Mouse (Mus musculus) limb, embryonic 14.5 days (tissue): ENCODE data around the gene Cyp4f37. TPM values are rescaled to one million over a fixed set of nuclear protein-coding genes. Genes with fewer than 3 reads are reported as not detected.

Experiments used
- ATAC-seq: fragments of 200-750 bp; cut with Nextera tagmentation; 2 replicates; pipeline ENCODE4 v1.8.0; 2017; ENCODE audit warnings: low read depth, moderate number of reproducible peaks, moderate TSS enrichment; ENCODE audit not compliant: low FRiP score
- DNase-seq: peaks from one replicate; pipeline ENCODE4 v3.0.0-alpha.2; 2015; ENCODE audit warnings: low spot score
- H3K27ac ChIP-seq: fragments of 300-500 bp; sonication (generic); replicated peaks from 2 replicates; pipeline ENCODE4 v1.5.1; 2014; ENCODE audit warnings: low read depth, mild to moderate bottlenecking, low read length, moderate library complexity, mixed read lengths
- H3K27me3 ChIP-seq: fragments of 300-500 bp; sonication (generic); 2 replicates; pipeline ENCODE4 v1.6.1; 2014; ENCODE audit warnings: low read length, mixed read lengths; ENCODE audit not compliant: control insufficient read depth, insufficient read depth
- H3K36me3 ChIP-seq: fragments of 300-500 bp; sonication (generic); 2 replicates; pipeline ENCODE4 v1.6.1; 2014; ENCODE audit warnings: mild to moderate bottlenecking, low read length, moderate library complexity, mixed read lengths; ENCODE audit not compliant: control insufficient read depth, insufficient read depth
- H3K4me1 ChIP-seq: fragments of 300-500 bp; sonication (generic); 2 replicates; pipeline ENCODE4 v1.6.1; 2014; ENCODE audit warnings: antibody characterized with exemption, low read length, mixed read lengths; ENCODE audit not compliant: control insufficient read depth, insufficient read depth
- H3K4me2 ChIP-seq: fragments of 300-500 bp; sonication (generic); replicated peaks from 2 replicates; pipeline ENCODE4 v1.6.1; 2014; ENCODE audit warnings: low read depth, mild to moderate bottlenecking, low read length, moderate library complexity; ENCODE audit not compliant: severe bottlenecking
- H3K4me3 ChIP-seq: fragments of 300-500 bp; sonication (generic); replicated peaks from 2 replicates; pipeline ENCODE4 v1.5.1; 2014; ENCODE audit warnings: low read length
- H3K9ac ChIP-seq: fragments of 300-500 bp; sonication (generic); 2 replicates; pipeline ENCODE4 v1.6.1; 2014; ENCODE audit warnings: mild to moderate bottlenecking, low read depth, low read length, moderate library complexity; ENCODE audit not compliant: severe bottlenecking
- H3K9me3 ChIP-seq: fragments of 300-500 bp; sonication (generic); 2 replicates; pipeline ENCODE4 v1.6.1; 2016; ENCODE audit warnings: low read length; ENCODE audit not compliant: control insufficient read depth
- POLR2A ChIP-seq: fragments of 200-500 bp; IDR thresholded peaks from 2 replicates; pipeline ENCODE4 v1.8.0; 2012; ENCODE audit warnings: inconsistent platforms, mild to moderate bottlenecking, moderate library complexity, borderline replicate concordance; ENCODE audit not compliant: insufficient read depth, insufficient read length; ENCODE audit errors: extremely low read depth
- WGBS: fragments of 180-500 bp; shearing (Covaris S2); extraction: QIAGEN DNeasy Blood & Tissue Kit; methylation state at CpG from one replicate; pipeline ENCODE4 v1.1.7; 2014; 5-methylcytosine and 5-hydroxymethylcytosine counted together
- polyA plus RNA-seq, 2 experiments: library from polyadenylated mRNA; depleted of rRNA in 1 of 2; stranded (reverse) in 1 of 2; unstranded in 1 of 2; fragments of >200 nt; fragmentation: Nextera tagmentation in 1 of 2; extraction: Ambion mirVana in 1 of 2; gene quantifications; 2 replicates each; pipeline versions ENCODE4 v1.2.1 to v1.2.3; 2012 to 2014

Gene Cyp4f37
- polyA plus RNA-seq, 2 experiments: not detected

DNA sequence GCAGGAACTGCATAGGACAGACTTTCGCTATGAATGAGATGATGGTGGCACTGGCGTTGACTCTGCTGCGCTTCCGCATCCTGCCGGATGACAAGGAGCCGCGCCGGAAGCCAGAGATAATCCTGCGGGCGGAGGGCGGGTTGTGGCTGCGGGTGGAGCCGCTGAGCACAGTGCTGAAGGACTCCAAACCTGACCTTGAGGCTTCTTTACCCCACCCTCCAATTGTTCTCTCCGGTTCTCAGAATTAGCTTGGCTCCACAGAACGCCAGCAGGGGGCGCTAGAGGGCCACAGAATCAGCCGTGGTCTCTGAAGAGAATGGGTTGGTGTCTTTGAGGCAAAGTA lies 13.8 kb downstream of the Cyp4f37 start:
- TF ChIP-seq POLR2A: no peak
- Histone ChIP-seq H3K9ac (peak overlapping the region; percentile 43; the same call in 1 of the 2 replicates), H3K27ac (no peak overlapping the region), H3K4me2 (peak overlapping the region; percentile 55), H3K36me3 (no peaks in the 10 kb centered on the region), H3K4me3 (peak overlapping the region; percentile 32), H3K4me1 (no peaks in the 10 kb centered on the region), H3K27me3 (no peaks in the 10 kb centered on the region), H3K9me3 (no peaks in the 10 kb centered on the region)
- DNase-seq (peak; percentile 62), ATAC-seq (peak; percentile 23; the same call in 1 of the 2 replicates)
- 3% methylated on average over 17 of the region's 17 CpGs for WGBS

DNA sequence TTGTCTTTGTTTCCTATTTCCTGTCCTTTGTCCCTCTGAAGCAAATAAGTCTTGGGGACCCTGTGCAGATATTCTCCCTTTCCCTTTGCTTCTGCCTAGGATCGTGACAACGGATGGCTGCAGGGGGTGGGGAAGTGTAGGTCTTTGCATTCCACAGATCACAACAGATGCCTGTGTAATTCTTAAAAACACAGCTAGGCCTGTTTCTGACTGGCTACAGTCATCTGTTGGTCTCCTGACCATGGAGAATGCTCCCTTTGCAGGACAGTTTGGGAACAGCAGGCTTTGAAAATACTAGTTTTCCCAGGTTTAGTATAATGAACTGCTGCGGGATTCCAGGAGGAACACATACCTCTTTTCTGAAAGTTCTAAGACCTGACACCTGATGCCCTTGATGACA lies 15.2 kb downstream of the Cyp4f37 start:
- Histone ChIP-seq H3K9ac (no peak overlapping the region), H3K4me1 (no peaks in the 10 kb centered on the region), H3K27me3 (no peaks in the 10 kb centered on the region), H3K27ac (no peak overlapping the region), H3K36me3 (no peaks in the 10 kb centered on the region), H3K4me3 (no peak overlapping the region), H3K9me3 (no peaks in the 10 kb centered on the region), H3K4me2 (no peak overlapping the region)
- 71% methylated on average over 3 of the region's 3 CpGs for whole genome bisulfite sequencing
- DNase-seq (no peak), ATAC-seq (no peak)
- no peak for TF ChIP-seq POLR2A

DNA sequence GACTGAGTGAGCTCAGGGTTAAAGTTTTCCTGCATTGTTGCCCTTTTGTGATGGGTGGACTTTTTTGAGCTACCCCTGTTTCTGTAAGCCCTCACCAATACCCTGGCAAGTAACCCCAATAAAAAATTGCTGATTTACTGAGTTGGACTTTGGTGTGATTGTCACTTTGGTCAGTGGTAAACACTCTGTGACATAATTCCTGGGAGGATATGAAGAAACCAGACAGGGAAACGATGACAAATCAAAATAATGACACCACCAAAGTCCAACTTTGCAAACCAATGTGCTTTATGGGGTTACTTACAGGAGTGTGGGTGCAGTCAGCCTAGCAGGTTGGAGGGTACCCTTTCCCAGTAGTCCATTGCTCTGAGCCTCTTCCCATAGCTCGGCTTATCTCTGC lies 16.0 kb downstream of the Cyp4f37 start:
- TF ChIP-seq POLR2A: no peak
- no peaks in the 10 kb centered on the region for H3K4me1 ChIP-seq
- no peak overlapping the region for H3K4me3 ChIP-seq
- no peaks in the 10 kb centered on the region for H3K36me3 ChIP-seq
- no peak overlapping the region for H3K27ac ChIP-seq
- DNase-seq: no peak
- no peak overlapping the region for H3K4me2 ChIP-seq
- H3K9me3 ChIP-seq: no peaks in the 10 kb centered on the region
- 88% methylated on average over 2 of the region's 2 CpGs for WGBS
- ATAC-seq: no peak
- H3K9ac ChIP-seq: no peak overlapping the region
- H3K27me3 ChIP-seq: no peaks in the 10 kb centered on the region

DNA sequence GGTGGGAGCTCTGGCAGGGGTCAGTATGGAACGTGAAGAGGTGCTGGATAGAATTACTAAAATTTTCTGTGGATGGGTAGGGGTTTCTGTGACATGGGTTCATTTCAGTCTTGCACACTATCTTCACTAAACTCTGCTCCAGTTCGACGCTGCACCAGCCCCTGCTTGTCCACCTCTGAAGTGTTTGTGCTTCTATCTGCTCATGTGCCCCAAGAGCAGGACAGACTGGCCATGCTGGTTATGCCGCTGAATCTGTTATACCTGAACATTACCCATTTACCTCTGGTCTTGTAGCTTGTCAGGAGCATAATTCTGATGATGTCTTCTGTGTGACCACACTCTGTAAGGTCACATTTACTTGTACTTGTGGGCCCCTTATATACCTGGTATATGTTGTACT lies 25.5 kb downstream of the Cyp4f37 start:
- WGBS: 83% methylated on average over 4 of the region's 4 CpGs
- Histone ChIP-seq H3K9ac (no peak overlapping the region), H3K27ac (no peak overlapping the region), H3K4me1 (no peaks in the 10 kb centered on the region), H3K9me3 (no peaks in the 10 kb centered on the region), H3K4me3 (no peak overlapping the region), H3K27me3 (no peaks in the 10 kb centered on the region), H3K36me3 (no peaks in the 10 kb centered on the region), H3K4me2 (no peak overlapping the region)
- DNase-seq (no peak), ATAC-seq (no peak)
- no peak for TF ChIP-seq POLR2A

DNA sequence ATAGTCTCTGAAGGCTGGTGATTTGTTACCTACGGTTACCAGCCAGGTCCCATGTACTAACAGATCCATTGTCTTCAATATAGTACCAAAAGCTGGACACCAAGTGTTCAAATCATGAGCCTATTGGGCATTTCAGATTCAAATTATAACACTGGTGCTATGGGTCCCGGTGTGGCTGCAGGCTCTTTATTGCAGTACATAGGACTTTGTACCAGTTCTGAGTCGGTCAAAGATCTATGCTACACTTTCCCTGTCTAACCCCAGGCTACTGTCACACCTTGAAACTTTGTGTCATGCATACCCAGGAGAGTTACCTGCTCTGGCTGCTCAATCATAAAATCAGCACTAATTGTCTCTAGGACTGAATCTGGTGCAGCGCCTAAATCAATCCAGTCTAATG lies 32.8 kb downstream of the Cyp4f37 start:
- Histone ChIP-seq H3K4me3 (no peak overlapping the region), H3K4me1 (no peaks in the 10 kb centered on the region), H3K36me3 (no peaks in the 10 kb centered on the region), H3K27ac (no peak overlapping the region), H3K4me2 (no peak overlapping the region), H3K9me3 (no peaks in the 10 kb centered on the region), H3K27me3 (no peaks in the 10 kb centered on the region), H3K9ac (no peak overlapping the region)
- ATAC-seq: no peak
- DNase-seq: no peak
- TF ChIP-seq POLR2A: no peak
- 92% methylated on average over 4 of the region's 4 CpGs for WGBS

DNA sequence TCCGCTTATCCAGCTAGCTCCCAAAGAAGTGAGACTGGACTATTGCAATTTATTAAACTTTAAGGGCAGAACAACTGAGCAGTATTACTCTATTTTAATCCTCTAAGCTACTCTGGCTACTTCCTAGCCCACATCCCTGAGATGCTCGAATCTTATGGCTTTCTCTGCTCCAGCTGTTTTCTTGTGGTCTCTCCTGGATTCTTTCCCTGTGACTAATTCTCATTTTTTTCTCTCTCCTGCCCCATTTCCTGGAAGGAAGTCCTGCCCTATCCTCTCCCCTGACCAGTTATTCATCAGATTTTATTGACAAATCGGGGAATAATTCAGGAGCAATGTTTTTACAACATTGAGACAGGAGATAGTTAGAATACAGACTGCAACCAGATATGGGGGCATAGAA lies 35.9 kb downstream of the Cyp4f37 start:
- Histone ChIP-seq H3K27me3 (no peaks in the 10 kb centered on the region), H3K4me1 (no peaks in the 10 kb centered on the region), H3K9ac (no peak overlapping the region), H3K9me3 (no peaks in the 10 kb centered on the region), H3K4me2 (no peak overlapping the region), H3K27ac (no peak overlapping the region), H3K4me3 (no peak overlapping the region), H3K36me3 (no peaks in the 10 kb centered on the region)
- TF ChIP-seq POLR2A: no peak
- no peak for ATAC-seq
- WGBS: 66% methylated on average over 3 of the region's 3 CpGs
- no peak for DNase-seq
